Mouse (Mus musculus) MEL (cell line): ENCODE measurements around the gene Cryga.

Source experiments
- CHD2 ChIP-seq: IDR thresholded peaks from 2 replicates; pipeline ENCODE4 v1.6.1; 2011; ENCODE audit warnings: low read length, improper control_type of control experiment
- CTCF ChIP-seq, 3 experiments: IDR thresholded peaks in 2 of 3; conservative IDR thresholded peaks in 1 of 3; 2 replicates each; pipeline ENCODE4 v1.5.1; 2011 to 2012; ENCODE audit warnings: low read length in 3 of 3, low read depth in 2 of 3, mild to moderate bottlenecking in 2 of 3, improper control_type of control experiment in 1 of 3, inconsistent platforms in 1 of 3, mixed read lengths in 1 of 3, moderate library complexity in 1 of 3; ENCODE audit not compliant: control insufficient read depth in 1 of 3, insufficient read depth in 1 of 3, poor library complexity in 1 of 3, severe bottlenecking in 1 of 3
- E2F4 ChIP-seq: IDR thresholded peaks from 2 replicates; pipeline ENCODE4 v1.6.1; 2011; ENCODE audit warnings: low read depth, low read length, improper control_type of control experiment, borderline replicate concordance
- ELF1 ChIP-seq: IDR thresholded peaks from 2 replicates; pipeline ENCODE4 v1.6.1; 2014; ENCODE audit warnings: low read depth, mild to moderate bottlenecking, inconsistent platforms, low read length, improper control_type of control experiment, moderate library complexity
- EP300 ChIP-seq, 2 experiments: IDR thresholded peaks; 2 replicates each; pipeline ENCODE4 v1.6.1; 2011; ENCODE audit warnings: improper control_type of control experiment in 2 of 2, low read length in 2 of 2, low read depth in 1 of 2, mild to moderate bottlenecking in 1 of 2
- ETS1 ChIP-seq: IDR thresholded peaks from 2 replicates; pipeline ENCODE4 v1.6.1; 2012; ENCODE audit warnings: low read depth, mild to moderate bottlenecking, inconsistent platforms, low read length, improper control_type of control experiment, moderate library complexity
- GABPA ChIP-seq: IDR thresholded peaks from 2 replicates; pipeline ENCODE4 v1.6.1; 2012; ENCODE audit warnings: low read depth, mild to moderate bottlenecking, inconsistent platforms, low read length, improper control_type of control experiment, moderate library complexity
- MAZ ChIP-seq: IDR thresholded peaks from 2 replicates; pipeline ENCODE4 v1.6.1; 2012; ENCODE audit warnings: low read depth, mild to moderate bottlenecking, inconsistent platforms, low read length, improper control_type of control experiment
- MEF2A ChIP-seq: IDR thresholded peaks from 2 replicates; pipeline ENCODE4 v1.6.1; 2014; ENCODE audit warnings: low read depth, mild to moderate bottlenecking, inconsistent platforms, low read length, improper control_type of control experiment; ENCODE audit not compliant: poor library complexity, insufficient replicate concordance, severe bottlenecking; ENCODE audit errors: extremely low read depth
- NELFE ChIP-seq: IDR thresholded peaks from 2 replicates; pipeline ENCODE4 v1.6.1; 2011; ENCODE audit warnings: low read depth, low read length, improper control_type of control experiment
- POLR2A ChIP-seq, 2 experiments: IDR thresholded peaks; 2 replicates each; pipeline ENCODE4 v1.6.1; 2011 to 2012; ENCODE audit warnings: low read length in 2 of 2, mild to moderate bottlenecking in 2 of 2, control low read depth in 1 of 2, improper control_type of control experiment in 1 of 2, low read depth in 1 of 2, moderate library complexity in 1 of 2; ENCODE audit not compliant: control insufficient read depth in 1 of 2, insufficient read depth in 1 of 2, poor library complexity in 1 of 2
- RAD21 ChIP-seq: IDR thresholded peaks from 2 replicates; pipeline ENCODE4 v1.6.1; 2011; ENCODE audit warnings: mild to moderate bottlenecking, low read depth, low read length, improper control_type of control experiment
- TBP ChIP-seq: IDR thresholded peaks from 2 replicates; pipeline ENCODE4 v1.8.0; 2011; ENCODE audit warnings: low read depth, low read length, improper control_type of control experiment
- ZC3H11A ChIP-seq: IDR thresholded peaks from 2 replicates; pipeline ENCODE4 v1.6.1; 2012; ENCODE audit warnings: low read depth, mild to moderate bottlenecking, inconsistent platforms, low read length, improper control_type of control experiment

DNA sequence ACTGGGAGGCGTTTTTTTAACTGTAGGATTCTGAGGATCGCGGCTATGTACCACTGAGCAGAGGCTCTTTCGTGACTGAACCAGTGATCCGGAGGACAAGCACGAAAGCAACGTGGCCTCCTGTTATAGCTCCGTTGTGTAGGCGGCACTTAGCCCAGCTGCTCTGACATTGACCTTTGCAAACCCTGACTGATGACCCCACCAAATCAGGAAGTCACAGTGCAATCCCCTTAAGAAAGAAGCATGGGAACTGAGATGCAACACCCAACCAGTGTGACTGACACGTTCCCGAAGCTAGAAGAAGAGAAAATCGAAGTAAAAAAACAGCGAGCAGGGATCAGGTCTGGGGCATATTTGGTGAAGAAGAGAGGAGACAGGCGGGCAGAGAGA is 9.6 kb upstream of the Cryga start:
- TF ChIP-seq GABPA (no peak), NELFE (no peak), TBP (no peak), CTCF (IDR thresholded peaks at IDR 0.05 in 2 of 3, conservative IDR thresholded peaks at IDR 0.05 in 1 of 3; ENCODE audit: control insufficient read depth in 1 of 3, insufficient read depth in 1 of 3, low read depth in 2 of 3, low read length in 3 of 3, poor library complexity in 1 of 3, severe bottlenecking in 1 of 3) (no peak), RAD21 (no peak), MEF2A (no peak), ELF1 (no peak), E2F4 (no peak), EP300 (IDR thresholded peaks at IDR 0.05; ENCODE audit: low read depth in 1 of 2, low read length in 2 of 2) (no peak), POLR2A (IDR thresholded peaks at IDR 0.05; ENCODE audit: control insufficient read depth in 1 of 2, insufficient read depth in 1 of 2, low read depth in 1 of 2, low read length in 2 of 2, poor library complexity in 1 of 2) (no peak), ZC3H11A (no peak), CHD2 (no peak), MAZ (no peak), ETS1 (no peak)
